Mouse (Mus musculus) liver, embryonic 14.5 days (tissue): ENCODE measurements around the gene Zfp637.
"Not testable (repeated sequence)": the region's sequence is repeated elsewhere in the genome, so short reads cannot be mapped to it uniquely, and the experiment has no call there.

Experiments
- CTCF ChIP-seq: IDR thresholded peaks from 2 replicates; pipeline ENCODE4 v1.5.1; 2016; ENCODE audit warnings: antibody characterized with exemption, low read depth, control low read depth
- EP300 ChIP-seq: IDR thresholded peaks from 2 replicates; pipeline ENCODE4 v1.6.1; 2016; ENCODE audit warnings: antibody characterized with exemption, low read depth

DNA sequence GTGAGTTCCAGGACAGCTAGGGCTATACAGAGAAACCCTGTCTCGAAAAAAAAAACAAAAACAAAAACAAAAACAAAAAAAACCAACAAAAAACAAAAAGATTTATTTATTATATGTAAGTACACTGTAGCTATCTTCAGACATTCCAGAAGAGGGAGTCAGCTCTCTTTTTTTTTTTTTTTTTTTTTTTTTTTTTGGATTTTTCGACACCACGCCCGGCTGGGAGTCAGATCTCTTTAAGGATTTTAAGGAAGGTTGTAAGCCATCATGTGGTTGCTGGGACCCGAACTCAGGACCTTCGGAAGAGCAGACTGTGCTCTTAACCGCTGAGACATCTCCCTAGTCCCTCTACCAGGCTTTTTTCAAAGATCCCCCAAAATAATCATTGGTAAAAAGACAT, 32.5 kb downstream of the Zfp637 start:
- not testable (repeated sequence) for TF ChIP-seq EP300, CTCF
